Mouse (Mus musculus): ENCODE results near the gene 1700037H04Rik. TPM values are rescaled to one million over a fixed set of nuclear protein-coding genes. Genes with fewer than 3 reads are reported as not detected.
A peak's percentile ranks its signal among the peaks of the same experiment; 100 is the strongest.

Gene 1700037H04Rik
- polyA plus RNA-seq, 1 experiment from 2014 or later: 97.1 TPM

GRCm38 (mm10) chr2:131200710-131201109 is 40.8 kb upstream of the 1700037H04Rik start:
- no peak overlapping the region for H3K27ac ChIP-seq (ENCODE audit: low read length)
- H3K4me1 ChIP-seq (replicated peaks; ENCODE audit: control insufficient read depth, insufficient read depth, low read length): no peaks in the 10 kb centered on the region
- H3K9ac ChIP-seq (replicated peaks; ENCODE audit: low read depth, low read length): no peak overlapping the region
- no peak overlapping the region for H3K4me2 ChIP-seq (ENCODE audit: low read length)
- no peaks in the 10 kb centered on the region for H3K36me3 ChIP-seq (ENCODE audit: control insufficient read depth, insufficient read depth)
- H3K9me3 ChIP-seq (ENCODE audit: control insufficient read depth, low read length): no peaks in the 10 kb centered on the region
- no peak overlapping the region for H3K4me3 ChIP-seq (replicated peaks; ENCODE audit: low read length)
- no peak for ATAC-seq
- 85% methylated on average over 2 of the region's 2 CpGs for WGBS
- H3K27me3 ChIP-seq (replicated peaks; ENCODE audit: control insufficient read depth, insufficient read depth, low read length): no peaks in the 10 kb centered on the region

GRCm38 (mm10) chr2:131196606-131197316 is 36.9 kb upstream of the 1700037H04Rik start:
- 93% methylated on average over 16 of the region's 16 CpGs for WGBS
- Histone ChIP-seq H3K9ac (replicated peaks; ENCODE audit: low read depth, low read length) (no peak overlapping the region), H3K27me3 (replicated peaks; ENCODE audit: control insufficient read depth, insufficient read depth, low read length) (no peaks in the 10 kb centered on the region), H3K36me3 (ENCODE audit: control insufficient read depth, insufficient read depth) (peaks cover 7% of the 10 kb centered on the region; the same call in 1 of the 2 replicates), H3K27ac (ENCODE audit: low read length) (no peak overlapping the region), H3K4me1 (replicated peaks; ENCODE audit: control insufficient read depth, insufficient read depth, low read length) (no peaks in the 10 kb centered on the region), H3K4me2 (ENCODE audit: low read length) (no peak overlapping the region), H3K9me3 (ENCODE audit: control insufficient read depth, low read length) (no peaks in the 10 kb centered on the region), H3K4me3 (replicated peaks; ENCODE audit: low read length) (no peak overlapping the region)
- no peak for ATAC-seq

- Histone ChIP-seq H3K9ac (replicated peaks; ENCODE audit: low read depth, low read length) (no peak overlapping the region), H3K36me3 (ENCODE audit: control insufficient read depth, insufficient read depth) (peaks cover 7% of the 10 kb centered on the region; the same call in 1 of the 2 replicates), H3K27ac (ENCODE audit: low read length) (no peak overlapping the region), H3K4me1 (replicated peaks; ENCODE audit: control insufficient read depth, insufficient read depth, low read length) (peaks cover 29% of the 10 kb centered on the region), H3K27me3 (replicated peaks; ENCODE audit: control insufficient read depth, insufficient read depth, low read length) (no peaks in the 10 kb centered on the region), H3K4me3 (replicated peaks; ENCODE audit: low read length) (no peak overlapping the region), H3K9me3 (ENCODE audit: control insufficient read depth, low read length) (no peaks in the 10 kb centered on the region), H3K4me2 (ENCODE audit: low read length) (no peak overlapping the region)
- 51% methylated on average over 7 of the region's 7 CpGs for WGBS
- no peak for ATAC-seq
Observed at GRCm38 (mm10) chr2:131191005-131191390, 31.1 kb upstream of the 1700037H04Rik start.

- peaks cover 7% of the 10 kb centered on the region; the same call in 1 of the 2 replicates for H3K36me3 ChIP-seq (ENCODE audit: control insufficient read depth, insufficient read depth)
- peaks cover 29% of the 10 kb centered on the region for H3K4me1 ChIP-seq (replicated peaks; ENCODE audit: control insufficient read depth, insufficient read depth, low read length)
- peak overlapping the region; percentile 12; the same call in 1 of the 2 replicates for H3K27ac ChIP-seq (ENCODE audit: low read length)
- no peak overlapping the region for H3K4me2 ChIP-seq (ENCODE audit: low read length)
- ATAC-seq: peak; percentile 32
- H3K9me3 ChIP-seq (ENCODE audit: control insufficient read depth, low read length): no peaks in the 10 kb centered on the region
- H3K9ac ChIP-seq (replicated peaks; ENCODE audit: low read depth, low read length): 0 out of 2 replicates have a peak overlapping the region, but pooled peaks have one; percentile 11
- H3K4me3 ChIP-seq (replicated peaks; ENCODE audit: low read length): no peak overlapping the region
- 14% methylated on average over 10 of the region's 10 CpGs for WGBS
- no peaks in the 10 kb centered on the region for H3K27me3 ChIP-seq (replicated peaks; ENCODE audit: control insufficient read depth, insufficient read depth, low read length)
Observed at GRCm38 (mm10) chr2:131190344-131191004, 30.6 kb upstream of the 1700037H04Rik start.

- Histone ChIP-seq H3K27ac (ENCODE audit: low read length) (no peak overlapping the region), H3K36me3 (ENCODE audit: control insufficient read depth, insufficient read depth) (peaks cover 4% of the 10 kb centered on the region; the same call in 1 of the 2 replicates), H3K4me1 (replicated peaks; ENCODE audit: control insufficient read depth, insufficient read depth, low read length) (peaks cover 29% of the 10 kb centered on the region), H3K4me2 (ENCODE audit: low read length) (no peak overlapping the region), H3K9me3 (ENCODE audit: control insufficient read depth, low read length) (no peaks in the 10 kb centered on the region), H3K9ac (replicated peaks; ENCODE audit: low read depth, low read length) (no peak overlapping the region), H3K4me3 (replicated peaks; ENCODE audit: low read length) (no peak overlapping the region), H3K27me3 (replicated peaks; ENCODE audit: control insufficient read depth, insufficient read depth, low read length) (no peaks in the 10 kb centered on the region)
- WGBS: 35% methylated on average over 5 of the region's 5 CpGs
- no peak for ATAC-seq
Observed at GRCm38 (mm10) chr2:131189521-131190309, 29.8 kb upstream of the 1700037H04Rik start.

GRCm38 (mm10) chr2:131188311-131188710 is 28.4 kb upstream of the 1700037H04Rik start:
- no peak overlapping the region for H3K9ac ChIP-seq (replicated peaks; ENCODE audit: low read depth, low read length)
- no peak for ATAC-seq
- H3K4me1 ChIP-seq (replicated peaks; ENCODE audit: control insufficient read depth, insufficient read depth, low read length): peaks cover 29% of the 10 kb centered on the region
- no peak overlapping the region for H3K4me2 ChIP-seq (ENCODE audit: low read length)
- no peak overlapping the region for H3K27ac ChIP-seq (ENCODE audit: low read length)
- no peak overlapping the region for H3K4me3 ChIP-seq (replicated peaks; ENCODE audit: low read length)
- no peaks in the 10 kb centered on the region for H3K9me3 ChIP-seq (ENCODE audit: control insufficient read depth, low read length)
- no peaks in the 10 kb centered on the region for H3K36me3 ChIP-seq (ENCODE audit: control insufficient read depth, insufficient read depth)
- no peaks in the 10 kb centered on the region for H3K27me3 ChIP-seq (replicated peaks; ENCODE audit: control insufficient read depth, insufficient read depth, low read length)
- WGBS: 97% methylated on average over 5 of the region's 5 CpGs

- WGBS: 18% methylated on average over 3 of the region's 3 CpGs
- no peaks in the 10 kb centered on the region for H3K36me3 ChIP-seq (ENCODE audit: control insufficient read depth, insufficient read depth)
- no peak for ATAC-seq
- H3K4me2 ChIP-seq (ENCODE audit: low read length): peak overlapping the region; percentile 87
- peaks cover 29% of the 10 kb centered on the region for H3K4me1 ChIP-seq (replicated peaks; ENCODE audit: control insufficient read depth, insufficient read depth, low read length)
- H3K4me3 ChIP-seq (replicated peaks; ENCODE audit: low read length): peak overlapping the region; percentile 73
- peak overlapping the region; percentile 80 for H3K9ac ChIP-seq (replicated peaks; ENCODE audit: low read depth, low read length)
- H3K9me3 ChIP-seq (ENCODE audit: control insufficient read depth, low read length): no peaks in the 10 kb centered on the region
- H3K27me3 ChIP-seq (replicated peaks; ENCODE audit: control insufficient read depth, insufficient read depth, low read length): no peaks in the 10 kb centered on the region
- no peak overlapping the region for H3K27ac ChIP-seq (ENCODE audit: low read length)
Observed at GRCm38 (mm10) chr2:131187602-131187922, 27.7 kb upstream of the 1700037H04Rik start.

- WGBS: under 1% methylated on average over 34 of the region's 43 CpGs
- peaks cover 29% of the 10 kb centered on the region for H3K4me1 ChIP-seq (replicated peaks; ENCODE audit: control insufficient read depth, insufficient read depth, low read length)
- no peaks in the 10 kb centered on the region for H3K36me3 ChIP-seq (ENCODE audit: control insufficient read depth, insufficient read depth)
- H3K4me2 ChIP-seq (ENCODE audit: low read length): peak within 1 kb of the TSS; percentile 87
- no peaks in the 10 kb centered on the region for H3K9me3 ChIP-seq (ENCODE audit: control insufficient read depth, low read length)
- no peaks in the 10 kb centered on the region for H3K27me3 ChIP-seq (replicated peaks; ENCODE audit: control insufficient read depth, insufficient read depth, low read length)
- H3K4me3 ChIP-seq (replicated peaks; ENCODE audit: low read length): peak within 1 kb of the TSS; percentile 73
- peak within 1 kb of the TSS; percentile 80 for H3K9ac ChIP-seq (replicated peaks; ENCODE audit: low read depth, low read length)
- peak within 1 kb of the TSS; percentile 58 for H3K27ac ChIP-seq (ENCODE audit: low read length)
- peak; percentile 89 for ATAC-seq
Observed at GRCm38 (mm10) chr2:131186771-131187601, 27.1 kb upstream of the 1700037H04Rik start, which contains the start of the genes Cdc25b and Spef1. Gene Cdc25b, plus strand, starts transcription at chr2:131186949. Gene Spef1, minus strand, starts transcription at chr2:131187282.
